Mouse (Mus musculus) kidney, embryonic 16.5 days (tissue): ENCODE data around the gene Cald1. TPM values are rescaled to one million over a fixed set of nuclear protein-coding genes. Genes with fewer than 3 reads are reported as not detected.

Experiments
- ATAC-seq: fragments of 200-750 bp; cut with Nextera tagmentation; 2 replicates; pipeline ENCODE4 v1.8.0; 2017; ENCODE audit warnings: moderate TSS enrichment; ENCODE audit not compliant: low FRiP score, low TSS enrichment
- H3K27ac ChIP-seq: fragments of 300-500 bp; sonication (generic); 2 replicates; pipeline ENCODE4 v1.5.1; 2014; ENCODE audit warnings: low read length
- H3K27me3 ChIP-seq: fragments of 300-500 bp; sonication (generic); 2 replicates; pipeline ENCODE4 v1.6.1; 2014; ENCODE audit warnings: low read length, control low read depth, mixed read lengths; ENCODE audit not compliant: insufficient read depth
- H3K36me3 ChIP-seq: fragments of 300-500 bp; sonication (generic); 2 replicates; pipeline ENCODE4 v1.6.1; 2014; ENCODE audit warnings: low read length, control low read depth, mixed read lengths; ENCODE audit not compliant: insufficient read depth
- H3K4me1 ChIP-seq: fragments of 300-500 bp; sonication (generic); 2 replicates; pipeline ENCODE4 v1.6.1; 2014; ENCODE audit warnings: low read length, control low read depth, mixed read lengths; ENCODE audit not compliant: insufficient read depth
- H3K4me2 ChIP-seq: fragments of 300-500 bp; sonication (generic); replicated peaks from 2 replicates; pipeline ENCODE4 v1.6.1; 2014; ENCODE audit warnings: low read depth, low read length
- H3K4me3 ChIP-seq: fragments of 300-500 bp; sonication (generic); 2 replicates; pipeline ENCODE4 v1.5.1; 2014; ENCODE audit warnings: mild to moderate bottlenecking, low read length
- H3K9ac ChIP-seq: fragments of 300-500 bp; sonication (generic); replicated peaks from 2 replicates; pipeline ENCODE4 v1.6.1; 2014; ENCODE audit warnings: low read length
- H3K9me3 ChIP-seq: fragments of 300-500 bp; sonication (generic); 2 replicates; pipeline ENCODE4 v1.6.1; 2016; ENCODE audit warnings: low read length, control low read depth
- WGBS: fragments of 180-500 bp; shearing (Covaris S2); extraction: QIAGEN DNeasy Blood & Tissue Kit; methylation state at CpG from one replicate; pipeline ENCODE4 v1.1.7; 2014; 5-methylcytosine and 5-hydroxymethylcytosine counted together
- polyA plus RNA-seq: library from polyadenylated mRNA; unstranded; fragments of >200 nt; fragmentation: Nextera tagmentation; extraction: Ambion mirVana; gene quantifications from 2 replicates; pipeline ENCODE4 v1.2.1, GENCODE M21; 2015

Gene Cald1
- polyA plus RNA-seq, 1 experiment from 2014 or later = 243 TPM

DNA sequence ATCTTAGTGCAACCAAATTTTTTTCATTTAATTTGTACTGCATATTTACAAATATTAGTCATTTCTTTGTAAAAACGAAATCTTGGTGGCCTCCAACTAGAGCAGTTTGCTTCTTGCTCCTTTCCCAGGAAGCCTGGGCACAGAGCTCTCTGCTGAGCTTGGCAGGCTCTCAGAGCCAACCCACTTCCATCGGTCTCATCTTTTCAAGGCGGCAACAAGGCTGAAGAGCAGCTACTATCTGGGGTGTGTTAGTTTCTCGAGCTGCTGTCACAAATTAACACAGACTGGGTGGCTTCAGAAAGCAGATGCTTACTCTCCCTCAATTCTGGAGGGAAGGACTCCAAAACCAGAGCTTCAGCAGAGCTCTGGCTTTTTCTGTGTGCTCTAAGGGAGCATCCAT lies 10.2 kb upstream of the Cald1 start:
- no peak overlapping the region for H3K9ac ChIP-seq
- no peaks in the 10 kb centered on the region for H3K9me3 ChIP-seq
- WGBS = 74% methylated on average over 4 of the region's 4 CpGs
- H3K4me3 ChIP-seq = no peak overlapping the region
- ATAC-seq = no peak
- no peaks in the 10 kb centered on the region for H3K27me3 ChIP-seq
- no peak overlapping the region for H3K4me2 ChIP-seq
- H3K36me3 ChIP-seq = no peaks in the 10 kb centered on the region
- no peak overlapping the region for H3K27ac ChIP-seq
- H3K4me1 ChIP-seq = no peaks in the 10 kb centered on the region

- Histone ChIP-seq H3K9me3 (no peaks in the 10 kb centered on the region), H3K4me2 (no peak overlapping the region), H3K27me3 (no peaks in the 10 kb centered on the region), H3K4me1 (no peaks in the 10 kb centered on the region), H3K9ac (no peak overlapping the region), H3K36me3 (no peaks in the 10 kb centered on the region), H3K4me3 (no peak overlapping the region), H3K27ac (no peak overlapping the region)
- 93% methylated on average over 9 of the region's 9 CpGs for WGBS
- ATAC-seq = no peak
Observed at GRCm38 (mm10) chr6:34590716-34591115, 7.6 kb upstream of the Cald1 start.

DNA sequence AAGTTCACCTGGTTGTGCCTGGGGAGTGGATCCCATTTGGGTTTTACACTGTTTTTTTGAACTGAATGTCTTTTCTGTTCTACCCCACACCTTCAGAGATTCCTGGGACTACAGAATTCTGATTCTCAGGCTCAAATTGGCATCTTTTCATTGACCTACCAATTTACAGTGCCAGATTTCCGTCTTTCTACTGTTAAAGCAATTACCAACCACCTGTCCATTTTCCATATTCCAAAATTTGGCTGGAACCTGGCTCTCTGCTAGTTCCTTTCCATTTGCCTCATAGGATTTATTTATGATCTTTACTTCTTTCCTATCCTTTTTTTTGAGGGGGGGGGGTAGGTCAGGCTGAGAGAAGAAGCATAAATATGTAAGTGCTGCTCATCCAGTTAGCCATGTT lies 4.9 kb upstream of the Cald1 start:
- 84% methylated on average over 1 of the region's 1 CpGs for WGBS
- no peak overlapping the region for H3K4me2 ChIP-seq
- H3K27ac ChIP-seq = no peak overlapping the region
- no peak overlapping the region for H3K4me3 ChIP-seq
- no peaks in the 10 kb centered on the region for H3K27me3 ChIP-seq
- no peaks in the 10 kb centered on the region for H3K9me3 ChIP-seq
- no peak for ATAC-seq
- H3K9ac ChIP-seq = no peak overlapping the region
- peaks cover 17% of the 10 kb centered on the region for H3K4me1 ChIP-seq
- no peaks in the 10 kb centered on the region for H3K36me3 ChIP-seq

GRCm38 (mm10) chr6:34597316-34597715 lies 984 bp upstream of the Cald1 start:
- no peak overlapping the region for H3K4me2 ChIP-seq

GRCm38 (mm10) chr6:34599171-34599570 lies 871 bp downstream of the Cald1 start:
- Histone ChIP-seq H3K4me2 (peak overlapping the region; percentile 43), H3K9ac (peak overlapping the region; percentile 65), H3K4me3 (peak overlapping the region; percentile 47), H3K27me3 (no peaks in the 10 kb centered on the region), H3K4me1 (peaks cover 26% of the 10 kb centered on the region), H3K27ac (peak overlapping the region; percentile 70), H3K9me3 (no peaks in the 10 kb centered on the region), H3K36me3 (no peaks in the 10 kb centered on the region)
- 32% methylated on average over 9 of the region's 9 CpGs for WGBS
- ATAC-seq = no peak

More at GRCm38 (mm10) chr6:34597316-34597715, 984 bp upstream of the Cald1 start:
- Histone ChIP-seq H3K27me3 (no peaks in the 10 kb centered on the region), H3K4me3 (no peak overlapping the region), H3K36me3 (no peaks in the 10 kb centered on the region), H3K27ac (no peak overlapping the region; the same call in 1 of the 2 replicates), H3K9me3 (no peaks in the 10 kb centered on the region), H3K4me1 (peaks cover 26% of the 10 kb centered on the region), H3K9ac (no peak overlapping the region)
- ATAC-seq = no peak
- WGBS = 56% methylated on average over 3 of the region's 3 CpGs

DNA sequence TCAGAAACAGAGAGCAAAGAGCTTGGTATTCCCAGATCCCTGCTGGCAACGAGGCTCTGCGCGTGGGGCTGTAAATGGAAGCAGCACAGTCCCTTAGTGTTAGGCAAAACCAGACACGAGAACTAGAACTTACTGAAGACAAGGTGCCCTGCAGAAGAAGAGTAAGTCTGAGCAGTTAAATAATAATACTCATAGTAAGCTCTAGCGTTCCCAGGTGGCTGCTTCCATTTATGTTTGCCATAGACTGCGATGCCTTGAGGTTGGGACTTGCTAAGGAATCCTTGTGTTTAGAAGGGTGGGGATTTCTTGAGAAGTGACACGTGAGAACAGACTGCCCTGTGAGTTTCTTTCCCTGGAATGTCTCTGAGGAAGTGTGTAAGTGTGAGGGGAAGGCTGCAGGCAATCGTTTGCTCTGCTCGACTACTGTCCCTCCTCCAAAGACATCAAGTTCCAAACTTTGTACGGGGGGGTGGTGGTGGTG lies 1.4 kb downstream of the Cald1 start:
- Histone ChIP-seq H3K9ac (peak overlapping the region; percentile 65), H3K4me1 (peaks cover 26% of the 10 kb centered on the region), H3K27ac (peak overlapping the region; percentile 70), H3K4me3 (peak overlapping the region; percentile 47), H3K9me3 (no peaks in the 10 kb centered on the region), H3K4me2 (peak overlapping the region; percentile 43), H3K36me3 (no peaks in the 10 kb centered on the region), H3K27me3 (no peaks in the 10 kb centered on the region)
- peak; percentile 57; the same call in 1 of the 2 replicates for ATAC-seq
- 35% methylated on average over 10 of the region's 10 CpGs for WGBS

GRCm38 (mm10) chr6:34600850-34601249 lies 2.5 kb downstream of the Cald1 start:
- Histone ChIP-seq H3K4me2 (peak overlapping the region; percentile 43), H3K4me1 (peaks cover 36% of the 10 kb centered on the region), H3K4me3 (peak overlapping the region; percentile 47; the same call in 1 of the 2 replicates), H3K27me3 (no peaks in the 10 kb centered on the region), H3K27ac (no peak overlapping the region), H3K36me3 (no peaks in the 10 kb centered on the region), H3K9me3 (no peaks in the 10 kb centered on the region), H3K9ac (no peak overlapping the region)
- no peak for ATAC-seq
- WGBS = 80% methylated on average over 4 of the region's 4 CpGs

- WGBS = 71% methylated on average over 2 of the region's 2 CpGs
- Histone ChIP-seq H3K27ac (no peak overlapping the region), H3K27me3 (no peaks in the 10 kb centered on the region), H3K9me3 (no peaks in the 10 kb centered on the region), H3K4me3 (no peak overlapping the region), H3K4me1 (peaks cover 40% of the 10 kb centered on the region), H3K36me3 (no peaks in the 10 kb centered on the region), H3K4me2 (no peak overlapping the region), H3K9ac (no peak overlapping the region)
- no peak for ATAC-seq
Observed at GRCm38 (mm10) chr6:34602091-34602490, 3.8 kb downstream of the Cald1 start.

GRCm38 (mm10) chr6:34606407-34606806 lies 8.1 kb downstream of the Cald1 start:
- Histone ChIP-seq H3K4me3 (no peak overlapping the region), H3K27ac (peak overlapping the region; percentile 77), H3K9me3 (no peaks in the 10 kb centered on the region), H3K36me3 (no peaks in the 10 kb centered on the region), H3K4me2 (no peak overlapping the region), H3K4me1 (peaks cover 37% of the 10 kb centered on the region; the same call in 1 of the 2 replicates), H3K27me3 (no peaks in the 10 kb centered on the region), H3K9ac (no peak overlapping the region)
- WGBS = 43% methylated on average over 4 of the region's 4 CpGs
- ATAC-seq = no peak

- Histone ChIP-seq H3K27ac (0 out of 2 replicates have a peak overlapping the region, but pooled peaks have one; percentile 32), H3K4me1 (peaks cover 37% of the 10 kb centered on the region; the same call in 1 of the 2 replicates), H3K27me3 (no peaks in the 10 kb centered on the region), H3K4me3 (no peak overlapping the region), H3K36me3 (no peaks in the 10 kb centered on the region), H3K9ac (no peak overlapping the region), H3K4me2 (no peak overlapping the region), H3K9me3 (no peaks in the 10 kb centered on the region)
- no peak for ATAC-seq
- WGBS = 83% methylated on average over 3 of the region's 3 CpGs
Observed at GRCm38 (mm10) chr6:34608603-34609002, 10.3 kb downstream of the Cald1 start.
